Mouse (Mus musculus) retina, adult 2 months (tissue): ENCODE results near the gene Vps11.
"Not testable (repeated sequence)": the region's sequence is repeated elsewhere in the genome, so short reads cannot be mapped to it uniquely, and the experiment has no call there.

Experiments used
- DNase-seq: peaks from one replicate; pipeline ENCODE4 v3.0.0-alpha.2; 2012; ENCODE audit warnings: low read depth, low spot score

Vps11 gene

GRCm38 (mm10) chr9:44376141-44376540, 14.7 kb upstream of the Vps11 start:
- no peak for DNase-seq

- DNase-seq = no peak
Observed at GRCm38 (mm10) chr9:44373386-44373785, 11.9 kb upstream of the Vps11 start.

GRCm38 (mm10) chr9:44364480-44364879, 3.0 kb upstream of the Vps11 start:
- no peak for DNase-seq

- not testable (repeated sequence) for DNase-seq
Observed at GRCm38 (mm10) chr9:44361931-44362330, 461 bp upstream of the Vps11 start.

GRCm38 (mm10) chr9:44357207-44357606, 4.3 kb downstream of the Vps11 start:
- no peak for DNase-seq

- DNase-seq = no peak
Observed at GRCm38 (mm10) chr9:44353142-44353541, 8.3 kb downstream of the Vps11 start.

GRCm38 (mm10) chr9:44352337-44352736, 9.1 kb downstream of the Vps11 start:
- DNase-seq = no peak

GRCm38 (mm10) chr9:44351396-44351795, 10.1 kb downstream of the Vps11 start:
- DNase-seq = no peak

GRCm38 (mm10) chr9:44348546-44348945, 12.9 kb downstream of the Vps11 start:
- no peak for DNase-seq

- DNase-seq = no peak
Observed at GRCm38 (mm10) chr9:44347621-44348020, 13.8 kb downstream of the Vps11 start.

GRCm38 (mm10) chr9:44347166-44347565, 14.3 kb downstream of the Vps11 start:
- DNase-seq = no peak

- DNase-seq = no peak
Observed at GRCm38 (mm10) chr9:44345570-44346433, 15.7 kb downstream of the Vps11 start.

GRCm38 (mm10) chr9:44343781-44344421, 17.6 kb downstream of the Vps11 start, which contains the start of gene Hmbs:
Gene Hmbs (minus strand): TSS chr9:44344228.
- DNase-seq = peak; percentile 83

- no peak for DNase-seq
Observed at GRCm38 (mm10) chr9:44343290-44343689, 18.2 kb downstream of the Vps11 start.

GRCm38 (mm10) chr9:44342605-44343004, 18.9 kb downstream of the Vps11 start:
- no peak for DNase-seq

- DNase-seq = no peak
Observed at GRCm38 (mm10) chr9:44342173-44342572, 19.3 kb downstream of the Vps11 start.

- DNase-seq = no peak
Observed at GRCm38 (mm10) chr9:44341487-44341886, 20.0 kb downstream of the Vps11 start.

GRCm38 (mm10) chr9:44338574-44338973, 22.9 kb downstream of the Vps11 start:
- no peak for DNase-seq

- no peak for DNase-seq
Observed at GRCm38 (mm10) chr9:44337436-44338169, 23.9 kb downstream of the Vps11 start.

GRCm38 (mm10) chr9:44336964-44337363, 24.5 kb downstream of the Vps11 start:
- DNase-seq = no peak

- DNase-seq = not testable (repeated sequence)
Observed at GRCm38 (mm10) chr9:44336513-44336912, 25.0 kb downstream of the Vps11 start.

GRCm38 (mm10) chr9:44336093-44336406, 25.4 kb downstream of the Vps11 start:
- DNase-seq = no peak
